Mouse (Mus musculus): ENCODE measurements around the gene Vasp.
A peak's percentile ranks its signal among the peaks of the same experiment; 100 is the strongest.

Gene Vasp

GRCm38 (mm10) chr7:19270509-19271237 is 944 bp downstream of the Vasp start:
- DNase-seq (ENCODE audit: low spot score), result no peak

- DNase-seq (ENCODE audit: low spot score), result no peak
These were observed 1.7 kb downstream of the Vasp start for GRCm38 (mm10) chr7:19269721-19270441.

DNA sequence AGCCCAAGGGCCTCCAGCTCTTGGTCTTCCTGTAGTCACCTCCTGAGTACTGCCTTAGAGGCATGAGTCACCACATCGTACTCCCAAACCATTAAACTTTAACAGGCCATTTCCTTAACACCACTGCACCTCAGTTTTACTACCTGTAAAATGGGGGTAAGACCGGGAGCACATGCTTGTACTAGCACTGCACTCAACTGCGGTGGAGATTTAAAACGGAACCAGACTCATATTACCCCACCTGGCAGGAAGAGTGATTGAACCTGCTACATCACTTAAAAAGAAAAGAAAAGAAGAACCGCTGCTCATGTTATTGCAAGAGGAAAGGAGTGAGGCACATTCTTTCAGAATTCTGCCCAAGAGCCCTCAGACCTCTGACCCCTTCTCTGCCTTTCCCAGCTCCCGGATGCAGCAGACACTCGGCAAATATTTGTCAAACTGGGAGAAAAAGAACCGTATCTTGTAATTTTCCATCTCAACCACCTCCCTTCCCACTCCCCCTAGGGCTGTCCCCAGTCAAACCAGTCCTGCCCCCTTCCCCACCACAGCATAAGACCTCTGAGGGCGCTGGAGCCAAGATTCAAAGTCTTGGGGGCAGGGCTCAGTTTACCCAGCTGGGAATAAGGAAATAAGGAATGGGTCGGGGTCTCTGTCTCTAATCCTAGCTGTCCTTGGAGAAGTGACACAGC is 2.5 kb downstream of the Vasp start:
- DNase-seq (ENCODE audit: low spot score), result no peak

DNA sequence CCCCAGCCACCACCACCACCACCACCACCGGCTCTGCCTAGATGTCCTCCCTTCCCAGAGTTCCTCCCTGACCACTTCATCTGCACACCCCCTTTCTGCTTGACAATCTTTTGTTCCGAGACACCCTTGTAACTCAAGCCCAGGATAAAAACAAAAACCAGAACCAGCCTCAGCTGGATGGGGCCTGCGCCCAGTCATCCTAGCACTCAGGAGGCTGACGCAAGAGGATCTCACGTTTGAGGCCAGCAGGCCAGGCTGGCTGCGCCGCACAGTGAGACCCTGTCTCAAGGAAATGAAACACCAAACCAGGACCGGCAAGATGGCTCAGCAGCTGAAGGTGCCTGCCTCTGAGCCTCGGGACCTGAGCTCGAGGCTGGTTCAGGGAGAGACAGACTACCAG is 4.6 kb downstream of the Vasp start:
- no peak for DNase-seq (ENCODE audit: low spot score)

- no peak for DNase-seq (ENCODE audit: low spot score)
These were observed 5.4 kb downstream of the Vasp start for GRCm38 (mm10) chr7:19265928-19266822.

- no peak for DNase-seq (ENCODE audit: low spot score)
These were observed 6.5 kb downstream of the Vasp start for GRCm38 (mm10) chr7:19265147-19265546.

GRCm38 (mm10) chr7:19258336-19258735 is 13.3 kb downstream of the Vasp start:
- DNase-seq (ENCODE audit: low spot score), result no peak

- DNase-seq (ENCODE audit: low spot score), result no peak
These were observed 14.1 kb downstream of the Vasp start for GRCm38 (mm10) chr7:19257390-19258022.

DNA sequence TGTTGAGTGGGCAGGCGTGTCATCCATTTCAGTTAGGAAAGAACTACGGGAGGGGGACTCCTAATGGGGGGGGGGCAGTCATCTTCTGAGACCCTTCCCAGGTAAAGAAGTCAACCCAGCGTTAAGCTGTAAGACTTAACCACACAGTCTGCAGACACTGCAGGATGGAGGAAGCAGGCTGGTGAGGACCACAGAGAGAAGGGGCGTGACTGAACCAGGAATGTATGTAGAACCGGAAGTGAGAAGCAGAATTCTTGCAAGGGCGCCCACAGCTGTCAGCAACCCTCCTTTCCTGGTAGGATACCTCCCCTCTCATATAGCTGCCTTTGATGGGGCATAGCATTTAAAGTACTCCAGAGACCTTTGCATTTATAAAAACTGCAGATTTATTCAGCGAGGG is 15.1 kb downstream of the Vasp start:
- no peak for DNase-seq (ENCODE audit: low spot score)

- no peak for DNase-seq (ENCODE audit: low spot score)
These were observed 16.2 kb downstream of the Vasp start for GRCm38 (mm10) chr7:19255395-19255794.

DNA sequence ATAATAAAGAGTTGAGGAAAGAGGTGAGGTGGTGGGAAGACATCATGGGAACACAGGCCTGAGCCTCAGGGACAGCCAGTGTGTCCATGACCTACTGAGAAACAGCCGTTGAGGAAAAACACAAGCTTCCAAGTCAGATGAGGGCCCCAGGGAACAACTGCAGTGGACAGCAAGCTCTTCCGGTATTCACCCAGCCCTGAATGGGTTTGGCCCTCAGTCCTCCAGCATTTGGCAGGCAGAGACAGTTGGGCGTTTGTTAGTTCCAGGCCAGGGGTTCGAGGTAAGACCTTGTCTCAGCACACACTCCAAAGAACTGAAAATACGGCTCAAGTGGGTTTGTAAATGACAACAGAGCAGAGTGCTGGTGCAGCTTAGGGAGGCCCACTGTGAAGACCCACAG is 18.2 kb downstream of the Vasp start:
- DNase-seq (ENCODE audit: low spot score), result no peak

DNA sequence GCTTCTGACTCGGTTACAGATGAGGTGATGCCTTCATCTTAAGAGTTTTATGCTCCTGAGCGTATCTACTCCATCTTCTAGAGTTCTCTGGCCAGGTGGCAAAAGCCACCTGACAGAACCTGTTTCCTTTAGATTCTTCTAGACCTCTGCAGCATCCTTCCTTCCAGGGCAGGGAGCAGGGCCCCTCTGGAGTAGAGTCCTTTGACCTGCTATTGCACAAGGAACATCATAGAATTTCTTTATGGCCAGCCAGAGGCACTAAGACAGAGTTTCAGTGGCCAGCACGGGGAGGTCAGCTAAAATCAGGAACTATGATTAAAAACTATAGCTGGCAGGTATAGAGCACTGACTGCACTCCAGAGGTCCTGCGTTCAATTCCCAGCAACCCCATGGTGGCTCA is 19.5 kb downstream of the Vasp start:
- no peak for DNase-seq (ENCODE audit: low spot score)

GRCm38 (mm10) chr7:19247511-19247910 is 24.1 kb downstream of the Vasp start:
- no peak for DNase-seq (ENCODE audit: low spot score)

GRCm38 (mm10) chr7:19246855-19247254 is 24.8 kb downstream of the Vasp start:
- no peak for DNase-seq (ENCODE audit: low spot score)

DNA sequence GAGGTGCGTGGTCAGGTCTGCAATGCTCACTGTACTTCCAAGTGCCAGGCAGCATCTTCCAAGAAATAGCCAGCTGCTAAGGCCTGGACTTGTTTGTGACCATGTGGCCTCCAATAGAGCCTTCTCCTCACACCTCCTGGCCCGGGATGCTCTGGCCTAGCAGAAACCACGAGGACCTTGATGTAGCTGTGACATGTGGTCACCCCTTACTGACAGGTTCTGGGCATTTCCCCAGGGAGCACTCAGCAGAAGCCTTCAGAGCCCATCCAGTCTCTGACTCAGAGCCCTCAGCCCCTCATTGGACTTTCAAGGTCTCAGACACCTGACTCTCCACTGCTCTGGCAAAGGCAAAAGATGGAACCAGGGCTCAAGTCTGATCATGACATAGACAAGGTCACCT is 26.5 kb downstream of the Vasp start:
- no peak for DNase-seq (ENCODE audit: low spot score)

DNA sequence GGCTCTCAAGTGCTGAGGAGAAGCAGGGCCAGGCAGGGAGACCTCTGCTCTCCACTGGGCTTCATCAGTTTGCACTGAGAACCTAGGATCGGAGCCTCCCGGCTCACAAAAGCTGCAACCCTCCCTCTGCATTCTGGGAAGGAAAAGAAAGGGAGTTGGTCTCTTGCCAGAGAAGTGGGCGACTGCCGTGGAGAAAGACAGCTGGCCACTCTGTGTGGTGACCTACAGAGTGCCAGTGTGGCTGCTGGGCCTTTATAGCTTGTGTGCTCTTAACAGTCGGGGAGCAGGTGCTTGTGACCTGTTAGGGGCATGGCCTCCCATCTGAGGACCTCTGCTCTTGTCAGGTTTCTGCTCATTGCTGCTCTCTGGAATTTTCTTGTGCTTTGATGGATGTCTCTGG is 27.8 kb downstream of the Vasp start:
- no peak for DNase-seq (ENCODE audit: low spot score)

DNA sequence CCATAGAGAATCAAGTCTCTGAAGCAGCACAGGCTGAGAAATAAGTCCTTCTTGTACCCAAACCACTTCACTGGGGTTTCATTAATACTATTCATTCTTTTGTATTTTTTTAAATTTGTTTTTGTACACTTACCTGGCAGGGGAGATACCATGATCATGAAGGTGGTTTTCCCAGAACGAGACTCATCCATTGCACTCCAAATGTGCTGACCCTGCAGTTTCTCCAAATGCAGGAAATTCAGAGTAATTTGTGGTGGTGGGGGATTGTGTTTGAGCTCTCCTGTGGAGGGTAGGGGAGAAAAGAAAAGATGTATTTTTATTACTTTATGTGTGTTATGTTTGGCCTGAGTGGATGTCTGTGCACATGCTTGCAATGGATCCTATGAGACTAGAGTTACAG is 29.6 kb downstream of the Vasp start:
- DNase-seq (ENCODE audit: low spot score), result no peak

- DNase-seq (ENCODE audit: low spot score), result no peak
These were observed 30.6 kb downstream of the Vasp start for GRCm38 (mm10) chr7:19240905-19241463.

- no peak for DNase-seq (ENCODE audit: low spot score)
These were observed 31.6 kb downstream of the Vasp start for GRCm38 (mm10) chr7:19239986-19240385.

DNA sequence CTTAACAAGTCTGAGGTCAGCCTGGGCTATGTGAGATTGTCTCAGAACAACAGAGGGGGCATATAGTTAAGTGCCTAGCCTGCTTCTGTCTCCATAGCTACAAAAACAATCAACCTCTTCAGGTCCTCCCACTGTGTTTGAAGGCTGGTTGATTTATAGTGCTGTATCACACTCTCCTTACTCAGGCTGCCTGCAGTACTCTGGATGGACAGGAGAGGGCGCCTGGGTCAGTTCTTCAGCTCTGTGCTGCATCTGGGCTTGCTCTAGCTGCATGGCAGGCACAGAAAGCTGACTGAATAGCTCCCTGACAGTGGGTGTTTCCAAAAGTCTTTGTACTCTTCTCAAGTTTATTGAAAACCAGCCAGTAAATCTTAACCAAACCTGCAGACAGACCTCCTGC is 32.2 kb downstream of the Vasp start:
- DNase-seq (ENCODE audit: low spot score), result peak; percentile 85

- DNase-seq (ENCODE audit: low spot score), result no peak
These were observed 33.3 kb downstream of the Vasp start for GRCm38 (mm10) chr7:19238344-19238743.

Data from layer of hippocampus, adult 9-10 months (tissue).